Mouse (Mus musculus) gastrocnemius, postnatal 14 days (tissue): Measurements from ENCODE around the gene Ubn1. TPM values are rescaled to one million over a fixed set of nuclear protein-coding genes. Genes with fewer than 3 reads are reported as not detected.

Experiments
- DNase-seq: peaks from one replicate; pipeline ENCODE4 v3.0.0; 2021; ENCODE audit warnings: mixed read lengths
- intact Hi-C: fragments of 180-260 bp; cut with DNase I; formaldehyde crosslinking; loops from one replicate; pipeline ENCODE4 v1.15.1; 2025; ENCODE audit warnings: low total_unique reads
- long read RNA-seq, 2 experiments: library from polyadenylated mRNA; stranded (forward); transcript quantifications; one replicate each; pipeline ENCODE4 v2.0.0; 2021
- total RNA-seq, 2 experiments: library from RNA; stranded (reverse); gene quantifications; 2 replicates each; pipeline ENCODE4 v1.2.3; 2021

The Ubn1 gene
- total RNA-seq = 10 to 100 TPM; 21.2 to 25.5 TPM
- long read RNA-seq, experiment 1, full-length matches to known transcripts = 3 of 16 reads
- long read RNA-seq, experiment 1, partial matches to known transcripts = 10 of 16 reads
- long read RNA-seq, experiment 1, other reads (novel, unspliced or antisense) = 3 of 16 reads
- long read RNA-seq, experiment 2, full-length matches to known transcripts = 10 of 18 reads
- long read RNA-seq, experiment 2, partial matches to known transcripts = 5 of 18 reads
- long read RNA-seq, experiment 2, other reads (novel, unspliced or antisense) = 3 of 18 reads

- intact Hi-C loops = loop anchor here (10.0 kb wide), 1 partner anchor 95 kb away; the partner anchor contains the start of gene Sec14l5
- DNase-seq = peak; percentile 100
Observed at GRCm38 (mm10) chr16:5049774-5050234, at the start of gene Ubn1, which contains the start of gene Glyr1. Gene Ubn1, plus strand, starts transcription at chr16:5050057. Gene Glyr1, minus strand, starts transcription at chr16:5049863.

- intact Hi-C loops = no loop called here
- DNase-seq = no peak
Observed at GRCm38 (mm10) chr16:5000611-5001010, 49.2 kb upstream of the Ubn1 start.

- no peak for DNase-seq
- intact Hi-C loops = no loop called here
Observed at GRCm38 (mm10) chr16:5007067-5007466, 42.8 kb upstream of the Ubn1 start, which contains the start of gene Smim22. Gene Smim22, plus strand, starts transcription at chr16:5007288.

- DNase-seq = no peak
- intact Hi-C loops = no loop called here
Observed at GRCm38 (mm10) chr16:5007492-5007891, 42.4 kb upstream of the Ubn1 start.

- intact Hi-C loops = no loop called here
- DNase-seq = no peak
Observed at GRCm38 (mm10) chr16:5008076-5008475, 41.8 kb upstream of the Ubn1 start.

- intact Hi-C loops = no loop called here
- DNase-seq = no peak
Observed at GRCm38 (mm10) chr16:5010371-5010935, 39.4 kb upstream of the Ubn1 start.

- intact Hi-C loops = no loop called here
Observed at GRCm38 (mm10) chr16:5011285-5011684, 38.6 kb upstream of the Ubn1 start.

GRCm38 (mm10) chr16:5012036-5013005 is 37.5 kb upstream of the Ubn1 start:
- intact Hi-C loops = no loop called here
- no peak for DNase-seq

More at GRCm38 (mm10) chr16:5011285-5011684, 38.6 kb upstream of the Ubn1 start:
- DNase-seq = no peak

- intact Hi-C loops = no loop called here
- DNase-seq = peak; percentile 98
Observed at GRCm38 (mm10) chr16:5013054-5013838, 36.6 kb upstream of the Ubn1 start, which contains the start of gene Rogdi. Gene Rogdi, minus strand, starts transcription at chr16:5013553.

- intact Hi-C loops = no loop called here
- DNase-seq = no peak
Observed at GRCm38 (mm10) chr16:5014578-5014977, 35.3 kb upstream of the Ubn1 start.

- DNase-seq = no peak
- intact Hi-C loops = loop anchor here (10.0 kb wide), 1 partner anchor 61 kb away; no protein-coding TSS in a partner anchor
Observed at GRCm38 (mm10) chr16:5024021-5024420, 25.8 kb upstream of the Ubn1 start.

GRCm38 (mm10) chr16:5029847-5030246 is 20.0 kb upstream of the Ubn1 start:
- intact Hi-C loops = loop anchor here (10.0 kb wide), 1 partner anchor 55 kb away; no protein-coding TSS in a partner anchor
- DNase-seq = no peak

GRCm38 (mm10) chr16:5035591-5035990 is 14.3 kb upstream of the Ubn1 start:
- intact Hi-C loops = no loop called here
- no peak for DNase-seq

- DNase-seq = no peak
- intact Hi-C loops = no loop called here
Observed at GRCm38 (mm10) chr16:5036649-5037234, 13.1 kb upstream of the Ubn1 start.

- intact Hi-C loops = no loop called here
- DNase-seq = no peak
Observed at GRCm38 (mm10) chr16:5045322-5045721, 4.5 kb upstream of the Ubn1 start.

GRCm38 (mm10) chr16:5049182-5049773 is 579 bp upstream of the Ubn1 start:
- DNase-seq = no peak
- intact Hi-C loops = no loop called here

- intact Hi-C loops = loop anchor here (10.0 kb wide), 1 partner anchor 94 kb away; the partner anchor contains the start of gene Sec14l5
Observed at GRCm38 (mm10) chr16:5050251-5051110, 624 bp downstream of the Ubn1 start.

More at GRCm38 (mm10) chr16:5050251-5051110, 624 bp downstream of the Ubn1 start:
- peak; percentile 82 for DNase-seq
